Comparison of ENCODE assay signal across 8 mouse cellular contexts in genomic region chr16:96127288-96127656, GRCm38 (mm10). TPM values are rescaled to one million over a fixed set of nuclear protein-coding genes. Genes with fewer than 3 reads are reported as not detected.
DNase-seq lines count a peak whose midpoint lies in the region; ATAC-seq and TF ChIP-seq lines count a peak whose summit lies in the region.

No protein-coding gene starts in this region.

- H3K27ac ChIP-seq in lung, embryonic 14.5 days (ENCODE audit: low read depth): peak overlapping the region; percentile 88
- H3K27ac ChIP-seq in embryonic facial prominence, embryonic 14.5 days (replicated peaks; ENCODE audit: low read depth, low read length): peak overlapping the region; percentile 96
- peak overlapping the region; percentile 98 for H3K27ac ChIP-seq in limb, embryonic 12.5 days
- H3K27ac ChIP-seq in small intestine, adult 2 months (ENCODE audit: insufficient read depth, low read depth, low read length): peak overlapping the region; percentile 68; the same call in 1 of the 2 replicates

- H3K4me2 ChIP-seq in lung, embryonic 14.5 days: peak overlapping the region; percentile 93
- peak overlapping the region; percentile 86 for H3K4me2 ChIP-seq in embryonic facial prominence, embryonic 14.5 days (ENCODE audit: low read depth, low read length)
- peak overlapping the region; percentile 89 for H3K4me2 ChIP-seq in limb, embryonic 12.5 days

- TF ChIP-seq POLR2A in small intestine, adult 2 months (IDR thresholded peaks at IDR 0.05; ENCODE audit: low read depth, low read length): no peak

- peaks cover 15% of the 10 kb centered on the region; the same call in 1 of the 2 replicates for H3K4me1 ChIP-seq in lung, embryonic 14.5 days (ENCODE audit: insufficient read depth)
- peaks cover 12% of the 10 kb centered on the region for H3K4me1 ChIP-seq in embryonic facial prominence, embryonic 14.5 days (ENCODE audit: control insufficient read depth, insufficient read depth, low read length)
- peaks cover 21% of the 10 kb centered on the region for H3K4me1 ChIP-seq in limb, embryonic 12.5 days (replicated peaks)
- no peaks in the 10 kb centered on the region for H3K4me1 ChIP-seq in small intestine, adult 2 months (ENCODE audit: control insufficient read depth, insufficient read depth, insufficient read length, low read length)

- H3K4me3 ChIP-seq in lung, embryonic 14.5 days (ENCODE audit: low read depth, low read length): peak overlapping the region; percentile 66
- H3K4me3 ChIP-seq in embryonic facial prominence, embryonic 14.5 days (ENCODE audit: low read depth, low read length): peak overlapping the region; percentile 96
- H3K4me3 ChIP-seq in limb, embryonic 12.5 days (replicated peaks): peak overlapping the region; percentile 93
- H3K4me3 ChIP-seq in small intestine, adult 2 months (ENCODE audit: low read depth, low read length): peak overlapping the region; percentile 79

- peaks cover 44% of the 10 kb centered on the region for H3K36me3 ChIP-seq in lung, embryonic 14.5 days (ENCODE audit: insufficient read depth)
- H3K36me3 ChIP-seq in embryonic facial prominence, embryonic 14.5 days (ENCODE audit: control insufficient read depth, insufficient read depth, low read length): peaks cover 45% of the 10 kb centered on the region
- peaks cover 46% of the 10 kb centered on the region for H3K36me3 ChIP-seq in limb, embryonic 12.5 days
- peaks cover 10% of the 10 kb centered on the region; the same call in 1 of the 2 replicates for H3K36me3 ChIP-seq in small intestine, adult 2 months (ENCODE audit: control insufficient read depth, insufficient read depth, low read length)

- no peaks in the 10 kb centered on the region for H3K27me3 ChIP-seq in lung, embryonic 14.5 days (ENCODE audit: insufficient read depth, low read length)
- no peaks in the 10 kb centered on the region for H3K27me3 ChIP-seq in embryonic facial prominence, embryonic 14.5 days (replicated peaks; ENCODE audit: control insufficient read depth, insufficient read depth, low read length)
- no peaks in the 10 kb centered on the region for H3K27me3 ChIP-seq in limb, embryonic 12.5 days
- H3K27me3 ChIP-seq in small intestine, adult 2 months (ENCODE audit: control insufficient read depth, insufficient read depth, low read length): no peaks in the 10 kb centered on the region

- no peaks in the 10 kb centered on the region for H3K9me3 ChIP-seq in lung, embryonic 14.5 days (ENCODE audit: low read depth, low read length)
- H3K9me3 ChIP-seq in embryonic facial prominence, embryonic 14.5 days (ENCODE audit: control insufficient read depth, low read length): no peaks in the 10 kb centered on the region
- H3K9me3 ChIP-seq in limb, embryonic 12.5 days: no peaks in the 10 kb centered on the region

- peak; percentile 60 for ATAC-seq in lung, embryonic 14.5 days (ENCODE audit: insufficient read depth)
- ATAC-seq in embryonic facial prominence, embryonic 14.5 days (ENCODE audit: low read depth): peak; percentile 54
- peak; percentile 38 for ATAC-seq in limb, embryonic 12.5 days (ENCODE audit: insufficient number of reproducible peaks, insufficient read depth, low FRiP score, low TSS enrichment, low read depth)

- peak overlapping the region; percentile 88 for H3K9ac ChIP-seq in lung, embryonic 14.5 days
- H3K9ac ChIP-seq in embryonic facial prominence, embryonic 14.5 days (ENCODE audit: low read depth, low read length): peak overlapping the region; percentile 99
- peak overlapping the region; percentile 99 for H3K9ac ChIP-seq in limb, embryonic 12.5 days (replicated peaks)

- DNase-seq in lung, embryonic 14.5 days: no peak
- DNase-seq in lung, adult 18-20 months: no peak
- no peak for DNase-seq in embryonic facial prominence, embryonic 14.5 days (ENCODE audit: low spot score)
- no peak for DNase-seq in thymus, postnatal 4 days
- DNase-seq in MN1 (ENCODE audit: low spot score): no peak
- DNase-seq in cerebellum, adult 11 months: no peak

- no peak for TF ChIP-seq CTCF in lung, embryonic 14.5 days (IDR thresholded peaks at IDR 0.05; ENCODE audit: low read depth)
- TF ChIP-seq CTCF in small intestine, adult 2 months (IDR thresholded peaks at IDR 0.05; ENCODE audit: extremely low read depth, insufficient read length, insufficient replicate concordance, low read depth, low read length): no peak

- WGBS in lung, embryonic 14.5 days: under 1% methylated on average over 47 of the region's 52 CpGs
- 0% methylated on average over 1 of the region's 52 CpGs for WGBS in embryonic facial prominence, embryonic 14.5 days
- WGBS in limb, embryonic 12.5 days: under 1% methylated on average over 52 of the region's 52 CpGs
- WGBS in small intestine, adult 2 months: 1% methylated on average over 52 of the region's 52 CpGs

RNA-seq across cellular contexts. Expression of gene Hmgn1, which starts 0.3 kb away (rescaled TPM):
- 746 and 786 TPM in 2 replicates for polyA plus RNA-seq in lung, embryonic 14.5 days (2014; fragmentation: Nextera tagmentation; extraction: Ambion mirVana)
- polyA plus RNA-seq in embryonic facial prominence, embryonic 14.5 days (2014; fragmentation: Nextera tagmentation; extraction: Ambion mirVana): 528 and 592 TPM in 2 replicates
- polyA plus RNA-seq in limb, embryonic 12.5 days (2016; fragmentation: Nextera tagmentation; extraction: Ambion mirVana): 916 and 1,014 TPM in 2 replicates
- polyA plus RNA-seq in small intestine, adult 2 months (2012; rRNA removed): 1.7 and 4.4 TPM in 2 replicates

RNA-seq across cellular contexts. Expression of gene Wrb, which starts 17.9 kb away (rescaled TPM):
- polyA plus RNA-seq in lung, embryonic 14.5 days (2014; fragmentation: Nextera tagmentation; extraction: Ambion mirVana): 53.3 and 56.2 TPM in 2 replicates
- 61.3 and 63.0 TPM in 2 replicates for polyA plus RNA-seq in embryonic facial prominence, embryonic 14.5 days (2014; fragmentation: Nextera tagmentation; extraction: Ambion mirVana)
- 65.9 and 68.4 TPM in 2 replicates for polyA plus RNA-seq in limb, embryonic 12.5 days (2016; fragmentation: Nextera tagmentation; extraction: Ambion mirVana)
- polyA plus RNA-seq in small intestine, adult 2 months (2012; rRNA removed): 11.9 and 15.5 TPM in 2 replicates

RNA-seq across cellular contexts. Expression of gene Brwd1, which starts 44.9 kb away (rescaled TPM):
- polyA plus RNA-seq in lung, embryonic 14.5 days (2014; fragmentation: Nextera tagmentation; extraction: Ambion mirVana): 107 and 109 TPM in 2 replicates
- polyA plus RNA-seq in embryonic facial prominence, embryonic 14.5 days (2014; fragmentation: Nextera tagmentation; extraction: Ambion mirVana): 107 and 108 TPM in 2 replicates
- 140 and 144 TPM in 2 replicates for polyA plus RNA-seq in limb, embryonic 12.5 days (2016; fragmentation: Nextera tagmentation; extraction: Ambion mirVana)
- 10.7 and 14.0 TPM in 2 replicates for polyA plus RNA-seq in small intestine, adult 2 months (2012; rRNA removed)

Comparison
In these comparisons a context has a peak if more than half of its experiments do, and no peak if none do; other contexts are left out.
1. RNA of gene Hmgn1, which starts 0.3 kb away (polyA plus RNA-seq): 916 to 1,014 TPM in limb, embryonic 12.5 days, 746 to 786 TPM in lung, embryonic 14.5 days and 528 to 592 TPM in embryonic facial prominence, embryonic 14.5 days; 1.7 to 4.4 TPM in small intestine, adult 2 months; every median in the first group is over 10 times any median in the second.
2. Peak in every context shown above with its lines, with median percentiles within 50 percentile points of each other: ATAC-seq, H3K27ac ChIP-seq, H3K4me2 ChIP-seq, H3K4me3 ChIP-seq and H3K9ac ChIP-seq.